8 mouse cellular contexts compared by ENCODE assay signal in genomic region chr19:53704895-53705823, GRCm38 (mm10). TPM values are rescaled to one million over a fixed set of nuclear protein-coding genes. Genes with fewer than 3 reads are reported as not detected.
A peak's percentile ranks its signal among the peaks of the same experiment; 100 is the strongest.
DNase-seq lines count a peak whose midpoint lies in the region; ATAC-seq lines count a peak whose summit lies in the region.

No protein-coding gene starts in this region.

- 0 out of 2 replicates have a peak, but pooled peaks cover 5% of the 10 kb centered on the region for H3K4me1 ChIP-seq in kidney, embryonic 14.5 days (ENCODE audit: control insufficient read depth, insufficient read depth, low read length)
- H3K4me1 ChIP-seq in limb, embryonic 11.5 days (ENCODE audit: control insufficient read depth, insufficient read depth, low read length) = 0 out of 2 replicates have a peak, but pooled peaks cover 1% of the 10 kb centered on the region
- peaks cover 9% of the 10 kb centered on the region; the same call in 1 of the 2 replicates for H3K4me1 ChIP-seq in midbrain, embryonic 12.5 days

- H3K9ac ChIP-seq in kidney, embryonic 14.5 days (ENCODE audit: low read depth, low read length) = peak overlapping the region; percentile 48
- peak overlapping the region; percentile 54 for H3K9ac ChIP-seq in limb, embryonic 11.5 days (ENCODE audit: low read length)
- H3K9ac ChIP-seq in midbrain, embryonic 12.5 days (replicated peaks) = peak overlapping the region; percentile 62

- no peak overlapping the region for H3K27ac ChIP-seq in kidney, embryonic 14.5 days (ENCODE audit: low read depth, low read length)
- no peak overlapping the region for H3K27ac ChIP-seq in limb, embryonic 11.5 days (replicated peaks; ENCODE audit: low read depth, low read length)
- H3K27ac ChIP-seq in midbrain, embryonic 12.5 days (replicated peaks) = no peak overlapping the region

- H3K36me3 ChIP-seq in kidney, embryonic 14.5 days (ENCODE audit: control insufficient read depth, insufficient read depth, low read length) = no peaks in the 10 kb centered on the region
- no peaks in the 10 kb centered on the region for H3K36me3 ChIP-seq in limb, embryonic 11.5 days (ENCODE audit: control insufficient read depth, insufficient read depth, low read length)
- no peaks in the 10 kb centered on the region for H3K36me3 ChIP-seq in midbrain, embryonic 12.5 days

- H3K4me3 ChIP-seq in kidney, embryonic 14.5 days (ENCODE audit: low read length) = peak overlapping the region; percentile 33
- peak overlapping the region; percentile 24 for H3K4me3 ChIP-seq in limb, embryonic 11.5 days (ENCODE audit: low read depth, low read length)
- H3K4me3 ChIP-seq in midbrain, embryonic 12.5 days = peak overlapping the region; percentile 42

- DNase-seq in adrenal gland, postnatal 25 days = peak; percentile 67
- peak; percentile 61 to 65 for DNase-seq in cerebellum, postnatal 36 days
- peak; percentile 88 for DNase-seq in limb, embryonic 11.5 days (ENCODE audit: low spot score)
- peak; percentile 65 for DNase-seq in right cerebral cortex, postnatal 4 days

- H3K27me3 ChIP-seq in kidney, embryonic 14.5 days (ENCODE audit: control insufficient read depth, insufficient read depth, low read length) = no peaks in the 10 kb centered on the region
- no peaks in the 10 kb centered on the region for H3K27me3 ChIP-seq in limb, embryonic 11.5 days (ENCODE audit: control insufficient read depth, insufficient read depth, low read length)
- H3K27me3 ChIP-seq in midbrain, embryonic 12.5 days = no peaks in the 10 kb centered on the region; the same call in 1 of the 2 replicates

- H3K9me3 ChIP-seq in kidney, embryonic 14.5 days (ENCODE audit: control insufficient read depth, low read length) = peaks cover 3% of the 10 kb centered on the region; the same call in 1 of the 2 replicates
- no peaks in the 10 kb centered on the region for H3K9me3 ChIP-seq in limb, embryonic 11.5 days (ENCODE audit: control insufficient read depth, low read length)
- no peaks in the 10 kb centered on the region for H3K9me3 ChIP-seq in midbrain, embryonic 12.5 days

- ATAC-seq in granulocyte monocyte progenitor cell, adult 5-6 weeks (replicated peaks; ENCODE audit: poor library complexity, severe bottlenecking) = peak; percentile 90
- ATAC-seq in kidney, embryonic 14.5 days (ENCODE audit: low FRiP score, low TSS enrichment) = peak; percentile 88
- peak; percentile 83 for ATAC-seq in limb, embryonic 11.5 days (ENCODE audit: insufficient number of reproducible peaks, low FRiP score, low TSS enrichment, low read depth)
- peak; percentile 84 for ATAC-seq in midbrain, embryonic 12.5 days (ENCODE audit: low FRiP score, low read depth)
- ATAC-seq in monocyte, adult 5-6 weeks (replicated peaks; ENCODE audit: insufficient number of reproducible peaks, low FRiP score, low TSS enrichment, poor library complexity, severe bottlenecking) = no peak

- WGBS in kidney, embryonic 14.5 days = 7% methylated on average over 29 of the region's 29 CpGs
- WGBS in limb, embryonic 11.5 days = 3% methylated on average over 27 of the region's 29 CpGs
- WGBS in midbrain, embryonic 12.5 days = 3% methylated on average over 26 of the region's 29 CpGs

- peak overlapping the region; percentile 61 for H3K4me2 ChIP-seq in kidney, embryonic 14.5 days (replicated peaks; ENCODE audit: low read depth, low read length)
- H3K4me2 ChIP-seq in limb, embryonic 11.5 days (ENCODE audit: low read depth, severe bottlenecking) = peak overlapping the region; percentile 55
- peak overlapping the region; percentile 70 for H3K4me2 ChIP-seq in midbrain, embryonic 12.5 days (replicated peaks)

RNA-seq across cellular contexts. Expression of gene Rbm20, which starts 28.1 kb away (rescaled TPM):
- 2.2 and 2.6 TPM in 2 replicates for total RNA-seq in adrenal gland, postnatal 25 days (2021)
- 0.09 and 0.41 TPM in 2 replicates for total RNA-seq in granulocyte monocyte progenitor cell, adult 5-6 weeks (2014; fragmentation: Nextera tagmentation)
- total RNA-seq in granulocyte monocyte progenitor cell, adult 5-6 weeks (2017) = 0.05 and 0.34 TPM in 2 replicates
- 2.2 and 3.6 TPM in 2 replicates for polyA plus RNA-seq in kidney, embryonic 14.5 days (2014; fragmentation: Nextera tagmentation; extraction: Ambion mirVana)
- 2.4 and 2.7 TPM in 2 replicates for polyA plus RNA-seq in limb, embryonic 11.5 days (2014; fragmentation: Nextera tagmentation; extraction: Ambion mirVana)
- 1.3 and 1.9 TPM in 2 replicates for polyA plus RNA-seq in midbrain, embryonic 12.5 days (2016; fragmentation: Nextera tagmentation; extraction: Ambion mirVana)
- not detected in 3 replicates for total RNA-seq in monocyte, adult 5-6 weeks (2017)
